Mouse (Mus musculus) heart, postnatal 10 days (tissue): Measurements from ENCODE around the gene Pex12. TPM values are rescaled to one million over a fixed set of nuclear protein-coding genes. Genes with fewer than 3 reads are reported as not detected.
"Not testable (repeated sequence)": the region's sequence is repeated elsewhere in the genome, so short reads cannot be mapped to it uniquely, and the experiment has no call there.

ENCODE experiments used
- DNase-seq, 2 experiments: peaks; one replicate each; pipeline ENCODE4 v3.0.0; 2021
- intact Hi-C: fragments of 180-260 bp; cut with DNase I; formaldehyde crosslinking; loops from one replicate; pipeline ENCODE4 v1.15.1; 2025
- total RNA-seq, 2 experiments: library from RNA; stranded (reverse); gene quantifications; 2 replicates each; pipeline ENCODE4 v1.2.3; 2021

The Pex12 gene
- total RNA-seq, 2 experiments from 2014 or later = 12.8 to 12.9 TPM

DNA sequence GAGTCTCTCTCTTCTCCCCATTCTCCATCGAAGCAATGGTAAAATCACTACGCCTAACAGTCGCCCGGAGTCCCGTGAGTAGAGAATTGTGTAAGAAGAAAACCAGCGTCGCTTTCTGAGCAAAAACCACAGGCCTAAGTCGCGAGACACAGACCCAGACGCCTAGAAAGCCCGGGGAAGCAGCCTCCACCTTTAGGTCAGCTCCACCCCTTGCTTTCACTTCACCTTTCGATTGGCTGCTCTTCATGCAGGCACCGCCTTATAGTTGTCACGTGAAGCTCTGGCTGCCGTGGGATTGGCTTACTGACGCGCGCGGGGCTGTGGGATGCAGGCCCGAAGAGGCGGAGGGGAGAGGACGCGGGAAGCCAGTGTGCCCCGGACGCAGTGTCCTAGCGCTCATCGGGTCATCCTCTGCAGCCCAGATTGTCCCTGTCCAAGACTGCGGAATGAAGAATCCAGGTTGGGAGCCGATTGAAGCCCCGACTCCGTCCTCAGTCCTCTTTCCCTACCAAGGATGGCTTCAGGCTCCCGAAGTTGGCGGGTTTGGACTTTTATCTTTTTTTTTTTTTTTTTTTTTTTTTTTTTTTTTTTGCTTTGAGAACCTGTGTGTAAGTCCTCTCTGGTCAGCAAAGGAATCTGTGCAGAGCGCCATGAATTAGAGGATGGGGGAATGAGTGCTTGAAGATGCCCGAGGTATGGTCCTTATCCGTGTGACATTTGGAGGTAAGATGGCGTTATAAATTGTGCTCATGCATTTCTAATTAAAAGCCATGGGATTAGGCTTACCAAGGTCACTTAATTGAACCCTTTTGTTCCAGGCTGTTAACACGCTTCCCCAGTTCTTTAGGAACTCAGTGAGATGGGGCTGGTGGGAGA is 10.8 kb downstream of the Pex12 start:
- intact Hi-C loops = loop anchor here (2.0 to 10.0 kb wide), 2 partner anchors 19 to 527 kb away; partner anchors contain the start of genes Cct6b and Zfp830

DNA sequence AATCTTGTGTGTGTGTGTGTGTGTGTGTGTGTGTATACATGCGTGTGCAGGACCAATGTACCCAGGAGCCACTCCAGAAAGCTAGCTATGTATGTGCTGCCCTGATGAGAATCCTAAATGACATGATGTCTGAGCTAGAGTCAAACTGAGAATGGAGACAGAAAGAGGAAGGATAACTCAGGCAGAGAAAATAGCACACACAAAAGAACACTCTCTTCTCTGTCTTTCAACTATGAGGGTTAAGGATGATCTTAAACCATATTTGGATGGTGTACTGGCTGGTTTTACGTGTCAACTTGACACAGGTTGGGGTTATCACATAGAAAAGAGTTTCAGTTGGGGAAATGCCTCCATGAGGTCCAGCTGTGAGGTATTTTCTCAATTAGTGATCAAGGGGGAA is 12.8 kb downstream of the Pex12 start:
- DNase-seq = no peak

More for the DNA sequence above, 10.8 kb downstream of the Pex12 start:
- DNase-seq = peak; percentile 97

DNA sequence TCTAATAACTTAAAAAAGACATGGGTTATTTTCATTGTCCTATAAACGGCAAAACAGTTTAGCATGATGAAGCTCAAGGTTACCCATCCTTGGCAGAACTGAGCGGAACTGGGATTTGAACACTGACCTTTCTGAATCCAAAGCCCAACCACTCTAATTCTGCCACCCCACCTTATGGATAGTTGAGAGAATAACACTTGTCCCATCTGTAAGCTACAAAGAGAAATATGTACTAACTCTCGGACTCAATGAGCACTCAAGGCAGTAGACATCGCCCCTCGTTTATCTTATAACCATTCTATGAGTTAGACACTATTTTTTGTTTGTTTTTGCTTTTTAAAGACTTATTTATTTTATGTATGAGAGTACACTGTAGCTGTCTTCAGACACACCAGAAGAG is 13.3 kb downstream of the Pex12 start:
- DNase-seq = no peak
- intact Hi-C loops = no loop called here

More for the DNA sequence above, 12.8 kb downstream of the Pex12 start:
- intact Hi-C loops = loop anchor here (2.0 to 10.0 kb wide), 2 partner anchors 17 to 525 kb away; partner anchors contain the start of genes Cct6b and Zfp830

DNA sequence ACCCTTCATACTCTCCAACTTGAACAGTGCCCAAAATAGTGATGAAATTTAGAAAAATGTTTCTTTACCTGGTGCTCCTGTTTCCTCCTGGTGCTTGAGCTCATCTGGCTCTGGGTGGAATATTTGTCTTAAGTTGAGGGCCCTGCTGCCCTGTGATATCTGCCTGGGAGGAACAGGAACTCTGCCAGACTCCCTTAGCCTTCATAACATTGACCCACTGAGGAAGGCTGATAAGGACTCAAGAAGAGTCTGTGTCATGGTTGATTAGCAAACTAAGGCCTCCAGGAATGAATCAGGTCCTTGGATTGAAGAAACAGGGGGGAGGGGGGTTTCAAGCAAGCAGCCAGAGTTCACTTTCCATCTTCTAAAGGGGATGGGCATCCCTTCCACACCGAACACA is 15.8 kb downstream of the Pex12 start, which contains the start of gene Slfn14:
Gene Slfn14, minus strand, starts transcription at position 161 of the 400 bp plus-strand sequence.
- no peak for DNase-seq
- intact Hi-C loops = no loop called here

DNA sequence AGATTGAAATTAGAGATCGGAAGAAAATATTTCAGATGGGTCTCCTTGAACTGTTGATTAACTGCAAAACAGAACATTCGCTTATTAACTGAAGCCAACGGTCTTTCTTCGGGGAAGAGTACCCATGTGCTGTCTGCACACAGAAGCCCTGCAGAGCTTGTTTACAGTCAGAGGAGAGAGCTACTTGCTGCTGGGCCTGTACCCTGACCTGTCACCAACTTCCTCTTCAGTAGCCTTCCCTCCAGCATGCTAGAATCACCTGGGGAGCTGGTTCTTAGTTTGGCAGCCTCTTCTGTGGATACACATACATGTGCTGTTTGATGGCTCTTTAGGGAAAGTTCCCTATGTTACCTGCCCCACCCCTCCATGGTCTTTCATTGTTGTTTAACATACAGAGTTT is 16.8 kb downstream of the Pex12 start:
- DNase-seq = no peak
- intact Hi-C loops = no loop called here

DNA sequence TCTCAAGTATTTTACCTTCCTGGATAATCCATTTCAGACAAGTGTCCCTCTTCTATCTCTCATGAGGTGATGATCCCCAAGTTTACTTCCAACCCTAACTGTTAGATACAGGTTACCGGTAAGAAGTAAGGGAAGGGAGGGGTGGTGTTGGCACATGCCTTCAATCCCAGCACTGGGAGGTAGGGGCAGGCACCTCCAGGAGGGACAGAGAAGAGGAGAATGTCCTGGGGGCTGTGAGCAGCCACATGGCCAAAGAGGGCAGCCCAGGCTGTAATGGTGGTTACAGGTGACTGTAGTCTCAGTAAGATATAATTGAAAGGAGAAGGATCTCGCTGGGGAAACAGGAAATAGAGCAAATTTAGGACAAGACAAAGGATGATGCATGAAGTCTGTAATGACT is 20.3 kb downstream of the Pex12 start:
- no peak for DNase-seq
- intact Hi-C loops = no loop called here

DNA sequence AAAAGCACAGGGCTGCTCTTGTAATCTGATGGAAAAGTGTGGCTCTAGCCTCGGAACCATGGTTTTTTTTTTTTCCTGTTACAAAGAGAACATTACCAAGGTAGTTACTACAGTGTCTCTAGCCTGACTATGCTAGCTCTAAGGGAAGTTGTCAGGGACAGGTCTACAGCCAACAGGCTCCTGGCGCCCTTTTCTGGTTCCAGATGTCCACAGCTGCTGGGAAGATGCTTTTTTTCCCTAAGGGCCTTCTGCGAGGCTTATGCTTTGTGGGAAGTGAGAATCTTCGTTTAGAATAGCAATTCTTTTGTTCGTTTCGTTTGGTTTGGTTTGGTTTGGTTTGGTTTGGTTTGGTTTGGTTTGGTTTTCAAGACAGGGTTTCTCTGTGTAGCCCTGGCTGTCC is 22.7 kb downstream of the Pex12 start:
- DNase-seq = peak; percentile 71 to 82
- intact Hi-C loops = no loop called here

DNA sequence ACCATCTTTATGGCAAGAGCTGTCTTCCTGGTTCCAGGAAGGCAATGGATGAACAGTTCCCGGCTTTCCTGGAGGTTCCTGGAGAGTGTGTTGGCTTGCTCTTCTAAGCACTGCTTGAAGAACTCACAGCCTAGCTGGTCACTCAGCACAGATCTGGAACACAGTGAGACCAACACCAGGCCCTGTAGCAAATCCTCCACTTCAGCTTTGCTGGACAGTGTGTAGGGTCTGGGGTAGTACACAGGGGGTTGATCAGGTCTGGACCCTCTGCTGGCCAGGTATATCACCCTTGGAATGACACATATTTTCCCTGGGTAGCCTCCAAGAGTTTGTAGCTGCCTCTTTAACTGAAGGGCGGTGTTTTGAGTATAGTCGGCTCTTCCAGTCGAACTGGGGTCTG is 23.4 kb downstream of the Pex12 start:
- intact Hi-C loops = no loop called here
- no peak for DNase-seq

DNA sequence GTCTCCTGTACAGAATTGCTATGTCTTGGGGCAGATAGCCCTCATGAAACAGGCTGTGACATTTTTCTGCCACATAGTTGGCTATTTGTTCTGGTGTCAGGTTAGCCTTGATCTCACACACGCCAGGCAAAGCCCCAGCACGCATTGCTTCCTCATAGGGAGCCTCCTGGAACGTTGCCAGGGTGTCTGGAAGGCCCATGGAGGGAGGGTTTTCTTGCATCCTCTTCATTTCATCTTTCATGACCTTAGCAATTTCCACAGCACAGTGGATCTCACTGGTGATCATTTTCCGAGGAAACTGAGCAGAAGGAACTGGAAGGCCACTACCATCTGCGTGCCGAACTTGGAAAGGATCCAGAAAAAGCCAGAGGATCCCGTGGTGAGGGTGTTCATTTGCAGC is 26.1 kb downstream of the Pex12 start:
- no peak for DNase-seq
- intact Hi-C loops = no loop called here

DNA sequence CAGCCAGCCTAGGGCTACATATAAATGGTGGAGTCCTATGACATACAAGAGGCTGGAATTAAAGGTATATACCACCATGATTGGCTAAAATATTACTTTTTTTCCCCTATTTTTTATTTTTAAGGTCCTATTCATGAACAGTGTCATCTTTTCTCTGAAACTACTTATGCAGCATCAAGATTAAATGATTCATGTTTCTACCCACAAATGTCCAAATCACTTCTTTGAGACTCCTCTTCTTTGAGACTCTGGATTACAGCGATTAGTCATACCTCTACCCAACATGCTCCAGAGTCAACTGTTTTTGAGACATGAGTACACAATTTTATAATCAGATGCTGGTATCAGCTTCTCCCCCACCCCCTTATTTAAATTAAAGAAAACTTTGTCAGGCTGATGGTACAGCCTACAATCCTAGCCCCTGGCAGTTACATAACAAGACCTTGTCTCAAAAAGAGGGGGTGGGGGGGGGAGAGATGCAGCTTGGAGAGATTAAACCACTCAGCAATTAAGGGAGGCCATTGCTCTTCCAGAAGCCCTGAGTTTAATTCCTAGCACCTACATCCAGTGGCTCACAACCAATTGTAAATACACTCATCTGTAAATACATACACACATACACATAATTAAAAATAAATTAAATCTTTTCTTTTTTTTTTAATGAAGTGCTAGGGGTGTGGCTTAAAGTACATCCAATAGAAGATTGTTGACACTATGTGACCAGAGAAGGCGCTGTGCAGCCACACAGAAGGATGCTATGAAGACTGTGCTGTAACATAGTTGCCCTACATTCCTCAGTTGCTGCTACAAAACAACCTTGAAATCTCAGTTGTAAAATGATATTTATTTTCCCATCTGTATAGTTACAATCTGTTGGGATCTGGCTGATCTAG is 30.2 kb downstream of the Pex12 start:
- intact Hi-C loops = loop anchor here (2.0 kb wide), 1 partner anchor 19 kb away; no protein-coding TSS in a partner anchor
- peak in 1 of 2 experiments; percentile 22 for DNase-seq

DNA sequence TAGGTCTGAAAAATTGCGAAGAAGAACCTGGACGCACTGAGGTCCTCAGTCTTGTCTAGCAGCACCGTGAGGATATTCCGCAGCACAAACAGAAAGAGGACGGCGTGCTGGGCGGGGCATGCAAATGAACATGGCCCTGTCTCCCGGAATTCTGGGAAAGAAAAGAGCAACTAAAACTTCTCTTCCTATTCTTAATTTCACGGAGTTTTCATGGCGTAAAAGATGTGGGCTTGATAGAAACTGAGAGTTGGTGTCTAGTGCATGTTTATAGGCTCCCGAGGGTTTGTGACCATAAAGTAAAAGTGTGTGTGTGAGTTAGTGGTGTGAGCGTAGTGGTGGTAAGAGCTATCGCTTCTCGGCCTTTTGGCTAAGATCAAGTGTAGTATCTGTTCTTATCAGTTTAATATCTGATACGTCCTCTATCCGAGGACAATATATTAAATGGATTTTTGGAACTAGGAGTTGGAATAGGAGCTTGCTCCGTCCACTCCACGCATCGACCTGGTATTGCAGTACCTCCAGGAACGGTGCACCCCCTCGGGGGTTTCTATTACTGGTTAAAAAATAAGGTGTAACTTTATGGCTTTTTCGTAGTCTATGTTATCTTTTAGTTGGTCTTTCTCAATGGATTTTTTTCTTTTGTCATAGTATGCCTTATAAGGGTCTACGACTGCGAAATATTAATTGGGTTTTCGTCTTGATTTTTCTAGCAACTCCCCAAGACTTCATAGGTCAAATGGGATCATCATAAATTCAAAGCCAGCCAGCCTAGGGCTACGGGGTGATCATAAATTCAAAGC is 31.0 kb downstream of the Pex12 start:
- intact Hi-C loops = no loop called here

DNA sequence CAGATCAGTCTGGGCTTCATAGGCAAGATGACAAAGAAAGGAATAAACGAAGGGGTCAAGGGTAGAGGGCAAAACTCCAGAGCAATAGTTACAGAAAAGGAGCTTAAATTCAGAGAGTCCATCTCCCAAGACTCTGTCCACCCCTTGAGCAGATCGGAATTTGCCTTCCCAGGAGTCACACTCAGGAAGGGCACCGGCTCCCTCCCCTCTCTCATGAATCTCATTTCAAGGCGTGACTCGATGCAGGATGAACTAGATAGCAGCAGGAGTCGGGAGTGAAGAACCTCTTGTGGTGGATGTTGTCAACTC is 31.6 kb downstream of the Pex12 start:
- DNase-seq = no peak
- intact Hi-C loops = no loop called here

More for the DNA sequence above, 31.0 kb downstream of the Pex12 start:
- peak; percentile 86 to 87 for DNase-seq

DNA sequence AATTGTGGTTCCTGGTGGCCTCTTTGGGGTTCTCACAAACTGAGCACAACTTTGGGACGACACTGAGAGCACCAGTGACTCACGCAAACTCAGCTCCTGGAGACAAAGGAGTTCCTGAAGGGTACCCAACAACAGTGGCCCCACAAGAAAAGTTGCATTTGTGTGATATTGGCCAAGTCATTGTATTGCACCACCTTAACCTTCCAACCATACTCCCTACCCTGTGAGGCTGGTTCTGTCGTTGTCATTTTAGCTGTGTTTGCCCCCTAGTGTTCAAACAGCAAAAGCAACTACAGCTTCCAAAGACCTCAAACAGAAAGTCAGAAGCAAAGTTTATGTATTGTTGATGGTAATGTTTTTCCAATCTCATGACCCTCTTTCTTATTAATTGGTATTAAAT is 39.2 kb downstream of the Pex12 start:
- DNase-seq = no peak
- intact Hi-C loops = no loop called here

DNA sequence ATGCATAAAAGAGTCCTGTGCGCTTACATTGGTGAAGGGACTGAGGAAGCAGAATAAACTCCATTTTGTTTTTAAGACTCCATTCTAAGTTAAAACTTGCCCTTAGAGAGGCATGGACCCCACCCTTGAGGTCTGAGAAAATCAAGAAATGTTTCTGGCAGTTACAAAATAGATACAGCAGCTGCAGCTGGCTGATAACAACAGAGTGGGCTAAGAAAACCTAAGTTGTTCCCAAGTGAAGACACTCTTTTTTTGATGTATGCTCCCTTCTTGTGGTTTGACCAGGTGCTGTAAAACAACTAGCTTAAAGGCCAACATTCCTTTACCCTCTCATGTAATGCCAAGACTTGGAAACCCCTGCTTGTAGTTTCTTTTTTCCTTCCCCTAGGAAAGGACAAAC is 39.7 kb downstream of the Pex12 start:
- intact Hi-C loops = no loop called here
- no peak for DNase-seq

DNA sequence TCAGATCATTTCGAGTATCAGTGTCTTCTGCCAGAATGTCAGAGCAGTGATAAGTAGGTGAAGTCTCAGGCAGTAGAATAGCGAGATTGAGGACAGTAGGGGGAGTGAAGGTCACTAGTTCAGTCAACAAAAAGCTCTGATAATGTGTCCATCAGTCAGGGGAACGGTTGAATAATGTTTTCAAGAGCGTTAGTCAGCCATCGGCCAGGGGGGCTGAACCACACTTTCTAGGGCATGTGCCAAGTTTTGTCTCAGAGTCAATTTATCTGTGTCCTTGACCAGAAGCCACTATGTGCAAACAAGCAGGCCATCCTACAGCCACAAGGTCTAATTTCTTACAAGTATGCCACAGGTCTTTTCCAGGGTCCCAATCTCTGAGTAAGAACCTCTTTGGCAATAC is 45.2 kb downstream of the Pex12 start:
- intact Hi-C loops, DNase-seq: not testable (repeated sequence)

Other genes with a start within 250 kb of the Pex12 start
- gene Slfn2, start 237.5 kb downstream of the Pex12 start, total RNA-seq = 1 to 10 TPM; 2.5 to 3.0 TPM
- gene Slfn1, start 185.7 kb downstream of the Pex12 start, total RNA-seq = under 1 TPM; 0.22 to 0.31 TPM
- gene Slfn4, start 127.4 kb downstream of the Pex12 start, total RNA-seq = under 1 TPM; 0.12 to 0.14 TPM
- gene Slfn3, start 111.3 kb downstream of the Pex12 start, total RNA-seq = 1 to 10 TPM; 3.3 to 3.7 TPM
- under 1 TPM; 0.10 to 0.15 TPM for gene Slfn14, start 15.9 kb downstream of the Pex12 start, total RNA-seq
- 10 to 100 TPM; 73.2 to 81.4 TPM for gene Ap2b1, start 3.6 kb downstream of the Pex12 start, total RNA-seq
- gene Rasl10b, start 106.6 kb upstream of the Pex12 start, total RNA-seq = 10 to 100 TPM; 25.7 to 25.9 TPM
- not detected for gene Gas2l2, start 126.9 kb upstream of the Pex12 start, total RNA-seq
- not detected for gene 1700020L24Rik, start 135.1 kb upstream of the Pex12 start, total RNA-seq
- 1 to 10 TPM; 7.4 to 8.4 TPM for gene Mmp28, start 160.5 kb upstream of the Pex12 start, total RNA-seq
- 10 to 100 TPM; 39.8 to 46.3 TPM for gene Taf15, start 170.5 kb upstream of the Pex12 start, total RNA-seq
- not detected for gene Heatr9, start 219.6 kb upstream of the Pex12 start, total RNA-seq
- gene Ccl5, start 227.9 kb upstream of the Pex12 start, total RNA-seq = not detected